Comparison of ENCODE assay signal across 25 mouse cellular contexts in genomic region chr3:27718829-27719365, GRCm38 (mm10). TPM values are rescaled to one million over a fixed set of nuclear protein-coding genes. Genes with fewer than 3 reads are reported as not detected.
DNase-seq lines count a peak whose midpoint lies in the region; ATAC-seq and TF ChIP-seq lines count a peak whose summit lies in the region.
"Had no signal": no experiment of that assay in that cellular context is flagged by ENCODE, and none has a peak within 500 bp of the region (broad histone marks: within the 10 kb centered on the region; RNA-seq: fewer than 3 reads in every experiment).

No protein-coding gene starts in this region.

- no peak overlapping the region for H3K27ac ChIP-seq in intestine, embryonic 16.5 days (ENCODE audit: low read length)
- no peak overlapping the region for H3K27ac ChIP-seq in intestine, embryonic 15.5 days
- H3K27ac ChIP-seq: embryonic facial prominence, embryonic 15.5 days; forebrain, embryonic 10.5 days; gastrocnemius, adult 2 months; heart, embryonic 10.5 days; hindbrain, embryonic 12.5 days had no signal

- TF ChIP-seq CTCF in C2C12 (IDR thresholded peaks at IDR 0.05; ENCODE audit: control insufficient read depth, insufficient read depth, insufficient read length), result no peak

- no peaks in the 10 kb centered on the region for H3K27me3 ChIP-seq in intestine, embryonic 16.5 days (replicated peaks; ENCODE audit: control insufficient read depth, insufficient read depth, low read length)
- no peaks in the 10 kb centered on the region for H3K27me3 ChIP-seq in intestine, embryonic 15.5 days (replicated peaks)
- H3K27me3 ChIP-seq in C2C12 (ENCODE audit: control insufficient read depth, insufficient read depth, insufficient read length) (no peaks in the 10 kb centered on the region), myocyte (ENCODE audit: control insufficient read depth, insufficient read depth, insufficient read length) (no peaks in the 10 kb centered on the region)
- H3K27me3 ChIP-seq: CH12.LX; embryonic facial prominence, embryonic 15.5 days; hindbrain, embryonic 12.5 days had no signal

- H3K4me2 ChIP-seq in intestine, embryonic 16.5 days (ENCODE audit: low read depth, low read length), result no peak overlapping the region
- no peak overlapping the region for H3K4me2 ChIP-seq in intestine, embryonic 15.5 days (replicated peaks)
- H3K4me2 ChIP-seq in myocyte (ENCODE audit: low read depth), result peak overlapping the region; percentile 19
- H3K4me2 ChIP-seq: embryonic facial prominence, embryonic 15.5 days; hindbrain, embryonic 12.5 days had no signal

- no peaks in the 10 kb centered on the region for H3K9me3 ChIP-seq in intestine, embryonic 16.5 days (ENCODE audit: control insufficient read depth, low read length)
- no peaks in the 10 kb centered on the region for H3K9me3 ChIP-seq in intestine, embryonic 15.5 days
- H3K9me3 ChIP-seq: embryonic facial prominence, embryonic 15.5 days; forebrain, embryonic 10.5 days; heart, embryonic 10.5 days; hindbrain, embryonic 12.5 days had no signal

- 71% methylated on average over 5 of the region's 5 CpGs for WGBS in intestine, embryonic 16.5 days
- WGBS in intestine, embryonic 15.5 days, result 65% methylated on average over 5 of the region's 5 CpGs

- peaks cover under 1% of the 10 kb centered on the region; the same call in 1 of the 2 replicates for H3K4me1 ChIP-seq in intestine, embryonic 16.5 days (ENCODE audit: control insufficient read depth, insufficient read depth, low read length)
- no peaks in the 10 kb centered on the region for H3K4me1 ChIP-seq in intestine, embryonic 15.5 days (replicated peaks)
- H3K4me1 ChIP-seq: embryonic facial prominence, embryonic 15.5 days; hindbrain, embryonic 12.5 days had no signal

- H3K9ac ChIP-seq in intestine, embryonic 16.5 days (ENCODE audit: low read depth, low read length), result no peak overlapping the region
- H3K9ac ChIP-seq in intestine, embryonic 15.5 days, result no peak overlapping the region
- H3K9ac ChIP-seq: embryonic facial prominence, embryonic 15.5 days; hindbrain, embryonic 12.5 days had no signal

- no peak for TF ChIP-seq POLR2A in myocyte (IDR thresholded peaks at IDR 0.05; ENCODE audit: insufficient read length, low read depth)

- no peaks in the 10 kb centered on the region for H3K36me3 ChIP-seq in intestine, embryonic 16.5 days (ENCODE audit: control insufficient read depth, insufficient read depth, low read length)
- H3K36me3 ChIP-seq in intestine, embryonic 15.5 days, result no peaks in the 10 kb centered on the region
- H3K36me3 ChIP-seq in C2C12 (ENCODE audit: control insufficient read depth, insufficient read depth), result no peaks in the 10 kb centered on the region
- H3K36me3 ChIP-seq in myocyte (ENCODE audit: control insufficient read depth, insufficient read depth), result no peaks in the 10 kb centered on the region
- H3K36me3 ChIP-seq: embryonic facial prominence, embryonic 15.5 days; forebrain, embryonic 10.5 days; heart, embryonic 10.5 days; hindbrain, embryonic 12.5 days had no signal

- H3ac ChIP-seq in C2C12 (ENCODE audit: control insufficient read depth, insufficient read length, low read depth) (no peak overlapping the region), myocyte (ENCODE audit: control insufficient read depth, insufficient read length) (no peak overlapping the region)

- no peak overlapping the region for H3K4me3 ChIP-seq in intestine, embryonic 16.5 days (ENCODE audit: low read length)
- no peak overlapping the region for H3K4me3 ChIP-seq in intestine, embryonic 15.5 days (replicated peaks)
- H3K4me3 ChIP-seq in C2C12 (ENCODE audit: insufficient read depth, poor library complexity, severe bottlenecking) (no peak overlapping the region), myocyte (no peak overlapping the region)
- H3K4me3 ChIP-seq: embryonic facial prominence, embryonic 15.5 days; erythroblast, embryonic 14.5 days; forebrain, embryonic 10.5 days; gastrocnemius, adult 2 months; heart, embryonic 10.5 days; hindbrain, embryonic 12.5 days had no signal

- no peaks in the 10 kb centered on the region for H3K79me2 ChIP-seq in C2C12 (ENCODE audit: control insufficient read depth, insufficient read depth)
- H3K79me2 ChIP-seq in myocyte (ENCODE audit: control insufficient read depth, insufficient read depth), result no peaks in the 10 kb centered on the region

- no peaks in the 10 kb centered on the region for H3K79me3 ChIP-seq in C2C12 (ENCODE audit: low read depth)

- peak; percentile 50; the same call in 1 of the 2 replicates for ATAC-seq in intestine, embryonic 16.5 days
- no peak for ATAC-seq in intestine, embryonic 15.5 days
- ATAC-seq: activated CD4-positive, CD25-positive, alpha-beta regulatory T cell, adult 4 months; forebrain, embryonic 14.5 days; hindbrain, embryonic 16.5 days; inflammation-experienced regulatory T-cells, adult 6 months had no signal

- DNase-seq in Muller cell, postnatal 12 days (ENCODE audit: inconsistent ontology term), result peak; percentile 52
- DNase-seq in layer of hippocampus, adult 11-12 months (ENCODE audit: low spot score), result no peak
- DNase-seq in testis, postnatal 14 days (ENCODE audit: low spot score), result no peak
- DNase-seq: adrenal gland, adult 8-10 months; cerebellum, adult 18-20 months; cerebellum, postnatal 10 days; gastrocnemius, adult 2 months; gastrocnemius, postnatal 25 days; heart, postnatal 10 days; heart, postnatal 4 days; kidney, adult 18-20 months had no signal

TF ChIP-seq in C2C12, 6 proteins besides CTCF, POLR2A, EP300 and RAD21:
- TF ChIP-seq FOSL1 (IDR thresholded peaks at IDR 0.05; ENCODE audit: insufficient read depth, low read length, poor library complexity, severe bottlenecking) (no peak), USF1 (IDR thresholded peaks at IDR 0.05; ENCODE audit: low read depth) (no peak), MYOG (IDR thresholded peaks at IDR 0.05; ENCODE audit: control insufficient read depth, extremely low read depth, insufficient read length) (no peak), MYOD1 (IDR thresholded peaks at IDR 0.05; ENCODE audit: control insufficient read depth, insufficient read length, low read depth) (peak; percentile 88)

TF ChIP-seq in myocyte, 11 proteins besides CTCF, POLR2A, EP300 and RAD21:
- TF ChIP-seq MYOD1 (IDR thresholded peaks at IDR 0.05; ENCODE audit: control insufficient read depth in 1 of 3, insufficient read length in 2 of 3, low read depth in 2 of 3) (peak in 2 of 3 experiments; percentile 88), MAX (IDR thresholded peaks at IDR 0.05; ENCODE audit: low read depth) (no peak)

RNA-seq across cellular contexts. Expression of gene Fndc3b, which starts 7.8 kb away (rescaled TPM):
- polyA plus RNA-seq in intestine, embryonic 16.5 days (2015; fragmentation: Nextera tagmentation; extraction: Ambion mirVana), result 14.0 and 15.4 TPM in 2 replicates
- polyA plus RNA-seq in intestine, embryonic 15.5 days (2015; fragmentation: Nextera tagmentation; extraction: Ambion mirVana), result 20.1 and 21.7 TPM in 2 replicates
- polyA plus RNA-seq in C2C12 (2012; fragmentation: generic; extraction: Trizol), result 23.7 TPM
- 25.8 TPM for polyA plus RNA-seq in myocyte (2012; fragmentation: generic; extraction: Trizol)
